Mouse (Mus musculus) neural tube, embryonic 11.5 days (tissue): ENCODE data around the gene Slit3. TPM values are rescaled to one million over a fixed set of nuclear protein-coding genes. Genes with fewer than 3 reads are reported as not detected.
A peak's percentile ranks its signal among the peaks of the same experiment; 100 is the strongest.

ENCODE experiments used
- ATAC-seq: fragments of 200-750 bp; cut with Nextera tagmentation; 2 replicates; pipeline ENCODE4 v1.8.0; 2017; ENCODE audit warnings: moderate number of reproducible peaks, mild to moderate bottlenecking, moderate TSS enrichment, moderate library complexity; ENCODE audit not compliant: insufficient read depth, low FRiP score, low TSS enrichment
- DNase-seq: peaks from one replicate; pipeline ENCODE4 v3.0.0-alpha.2; 2015; ENCODE audit warnings: low spot score
- H3K27ac ChIP-seq: fragments of 300-500 bp; sonication (generic); 2 replicates; pipeline ENCODE4 v1.5.1; 2014; ENCODE audit warnings: low read depth, mild to moderate bottlenecking, low read length
- H3K27me3 ChIP-seq: fragments of 300-500 bp; sonication (generic); 2 replicates; pipeline ENCODE4 v1.6.1; 2014; ENCODE audit warnings: mild to moderate bottlenecking, low read length, mixed read lengths; ENCODE audit not compliant: control insufficient read depth, insufficient read depth
- H3K36me3 ChIP-seq: fragments of 300-500 bp; sonication (generic); 2 replicates; pipeline ENCODE4 v1.6.1; 2014; ENCODE audit warnings: mild to moderate bottlenecking, low read length, moderate library complexity, mixed read lengths; ENCODE audit not compliant: control insufficient read depth, insufficient read depth
- H3K4me1 ChIP-seq: fragments of 300-500 bp; sonication (generic); 2 replicates; pipeline ENCODE4 v1.6.1; 2014; ENCODE audit warnings: low read length, mixed read lengths; ENCODE audit not compliant: control insufficient read depth, insufficient read depth
- H3K4me2 ChIP-seq: fragments of 300-500 bp; sonication (generic); 2 replicates; pipeline ENCODE4 v1.6.1; 2014; ENCODE audit warnings: low read depth, mild to moderate bottlenecking, moderate library complexity
- H3K4me3 ChIP-seq: fragments of 300-500 bp; sonication (generic); 2 replicates; pipeline ENCODE4 v1.5.1; 2014; ENCODE audit warnings: low read depth, low read length
- H3K9ac ChIP-seq: fragments of 300-500 bp; sonication (generic); 2 replicates; pipeline ENCODE4 v1.6.1; 2014; ENCODE audit warnings: mild to moderate bottlenecking, low read length
- H3K9me3 ChIP-seq: fragments of 300-500 bp; sonication (generic); 2 replicates; pipeline ENCODE4 v1.6.1; 2016; ENCODE audit warnings: low read length; ENCODE audit not compliant: control insufficient read depth
- WGBS: fragments of 180-500 bp; shearing (Covaris S2); extraction: QIAGEN DNeasy Blood & Tissue Kit; methylation state at CpG from one replicate; pipeline ENCODE4 v1.1.7; 2014; 5-methylcytosine and 5-hydroxymethylcytosine counted together
- polyA plus RNA-seq: library from polyadenylated mRNA; unstranded; fragments of >200 nt; fragmentation: Nextera tagmentation; extraction: Ambion mirVana; gene quantifications from 2 replicates; pipeline ENCODE4 v1.2.1, GENCODE M21; 2014

Gene Slit3
- polyA plus RNA-seq, 1 experiment from 2014 or later, result 41.3 TPM

GRCm38 (mm10) chr11:35470853-35471252 is 349.8 kb downstream of the Slit3 start:
- ATAC-seq (no peak), DNase-seq (no peak)
- H3K4me1 ChIP-seq, result no peaks in the 10 kb centered on the region
- no peaks in the 10 kb centered on the region for H3K9me3 ChIP-seq
- H3K36me3 ChIP-seq, result no peaks in the 10 kb centered on the region
- WGBS, result 79% methylated on average over 5 of the region's 5 CpGs
- no peak overlapping the region for H3K27ac ChIP-seq
- H3K9ac ChIP-seq, result no peak overlapping the region
- H3K27me3 ChIP-seq, result no peaks in the 10 kb centered on the region
- H3K4me2 ChIP-seq, result no peak overlapping the region
- H3K4me3 ChIP-seq, result no peak overlapping the region

- Histone ChIP-seq H3K9ac (no peak overlapping the region), H3K27ac (no peak overlapping the region), H3K4me2 (no peak overlapping the region), H3K4me1 (no peaks in the 10 kb centered on the region; the same call in 1 of the 2 replicates), H3K4me3 (no peak overlapping the region), H3K36me3 (no peaks in the 10 kb centered on the region), H3K9me3 (no peaks in the 10 kb centered on the region), H3K27me3 (no peaks in the 10 kb centered on the region)
- 69% methylated on average over 11 of the region's 11 CpGs for WGBS
- DNase-seq (no peak), ATAC-seq (no peak)
Measured at GRCm38 (mm10) chr11:35472842-35473616, 352.0 kb downstream of the Slit3 start.

DNA sequence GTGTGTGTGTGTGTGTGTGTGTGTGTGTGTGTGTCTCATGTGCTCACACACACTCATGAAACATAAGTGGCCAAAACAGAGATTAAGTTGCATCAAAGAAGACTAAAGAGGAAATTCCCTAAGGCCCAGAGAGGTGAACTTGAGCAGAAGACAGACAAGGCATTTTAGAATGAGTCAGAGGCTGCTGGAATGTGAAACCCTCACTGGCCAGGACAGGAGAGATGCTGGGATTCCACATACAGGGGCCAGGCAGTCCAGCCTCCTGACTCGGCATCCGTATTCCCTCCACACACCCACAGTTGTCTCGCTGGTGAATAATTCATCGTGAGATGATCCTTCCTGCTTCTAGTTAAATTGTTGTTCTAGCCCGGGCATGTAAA is 352.6 kb downstream of the Slit3 start:
- Histone ChIP-seq H3K9ac (no peak overlapping the region), H3K4me3 (no peak overlapping the region), H3K36me3 (no peaks in the 10 kb centered on the region), H3K4me2 (no peak overlapping the region), H3K27ac (no peak overlapping the region), H3K9me3 (no peaks in the 10 kb centered on the region), H3K27me3 (no peaks in the 10 kb centered on the region), H3K4me1 (no peaks in the 10 kb centered on the region; the same call in 1 of the 2 replicates)
- no peak for ATAC-seq
- no peak for DNase-seq
- WGBS, result 72% methylated on average over 5 of the region's 5 CpGs

DNA sequence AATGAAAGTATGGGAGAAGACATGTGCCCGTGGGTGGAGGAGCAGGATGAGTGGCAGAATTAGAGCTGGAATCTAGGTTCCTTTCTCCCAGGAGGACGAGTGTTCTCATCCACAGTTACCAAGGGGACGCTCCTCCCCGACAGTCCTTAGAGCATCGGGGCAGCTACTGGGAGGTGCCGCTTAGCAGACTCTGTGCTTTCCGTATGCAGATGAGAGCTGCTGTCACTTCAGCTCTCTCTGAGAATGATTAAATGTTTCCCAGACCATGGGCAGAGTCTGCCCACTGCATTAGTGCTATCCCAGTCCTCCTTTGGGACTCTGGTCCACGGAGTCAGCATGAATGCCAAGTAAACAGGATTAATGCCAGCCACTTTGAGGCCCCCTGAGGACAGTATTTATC is 359.1 kb downstream of the Slit3 start:
- H3K9me3 ChIP-seq, result no peaks in the 10 kb centered on the region

DNA sequence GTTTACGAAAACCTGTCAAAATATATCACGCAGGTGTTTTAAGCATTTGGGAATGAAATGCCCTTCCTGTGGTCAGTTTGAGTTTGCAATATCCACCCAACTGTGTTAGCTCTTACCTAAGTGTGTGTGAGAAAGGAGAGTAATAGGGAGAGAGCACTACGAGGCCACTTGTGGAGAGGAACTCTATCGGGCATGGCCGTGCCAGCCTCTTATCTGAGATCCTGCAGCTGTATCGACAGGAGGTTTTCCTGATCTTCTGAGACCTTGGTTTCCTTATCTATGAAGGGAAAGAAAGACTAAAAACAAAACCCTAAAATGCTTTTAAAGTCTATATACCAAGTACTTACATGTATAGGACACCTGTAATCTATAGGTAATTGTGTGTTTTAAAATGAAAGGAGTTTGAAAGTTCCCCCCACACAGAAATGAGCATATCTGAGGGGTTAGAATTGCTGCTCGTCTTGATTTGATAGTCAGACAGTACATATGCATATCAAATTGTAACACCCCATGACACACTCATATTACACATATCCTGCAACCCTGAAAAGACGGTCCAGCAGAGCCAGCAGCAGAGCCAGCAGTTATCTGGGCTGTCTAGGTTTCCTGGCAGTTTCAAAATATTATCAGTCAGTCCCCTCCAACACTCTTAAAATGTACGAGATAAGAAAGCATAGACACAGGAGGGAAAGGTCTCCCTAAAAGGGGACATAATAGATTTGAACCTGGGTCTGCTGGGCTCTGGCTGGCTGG is 360.8 kb downstream of the Slit3 start:
- Histone ChIP-seq H3K9ac (no peak overlapping the region), H3K36me3 (no peaks in the 10 kb centered on the region), H3K9me3 (no peaks in the 10 kb centered on the region), H3K27me3 (no peaks in the 10 kb centered on the region; the same call in 1 of the 2 replicates), H3K4me3 (no peak overlapping the region), H3K4me1 (peaks cover 10% of the 10 kb centered on the region), H3K4me2 (no peak overlapping the region), H3K27ac (no peak overlapping the region)
- 92% methylated on average over 9 of the region's 9 CpGs for WGBS
- ATAC-seq (no peak), DNase-seq (no peak)

More for the DNA sequence above, 359.1 kb downstream of the Slit3 start:
- no peak overlapping the region for H3K4me2 ChIP-seq
- no peaks in the 10 kb centered on the region for H3K36me3 ChIP-seq
- 0 out of 2 replicates have a peak, but pooled peaks have one; percentile 53 for ATAC-seq
- H3K27me3 ChIP-seq, result no peaks in the 10 kb centered on the region; the same call in 1 of the 2 replicates
- no peak overlapping the region for H3K27ac ChIP-seq
- no peak overlapping the region for H3K9ac ChIP-seq
- H3K4me3 ChIP-seq, result no peak overlapping the region
- H3K4me1 ChIP-seq, result peaks cover 6% of the 10 kb centered on the region
- peak; percentile 50 for DNase-seq
- 44% methylated on average over 8 of the region's 8 CpGs for WGBS

GRCm38 (mm10) chr11:35487966-35488365 is 366.9 kb downstream of the Slit3 start:
- DNase-seq (no peak), ATAC-seq (no peak)
- Histone ChIP-seq H3K9ac (no peak overlapping the region), H3K4me1 (peaks cover 4% of the 10 kb centered on the region; the same call in 1 of the 2 replicates), H3K4me3 (no peak overlapping the region), H3K27me3 (no peaks in the 10 kb centered on the region), H3K4me2 (no peak overlapping the region), H3K9me3 (no peaks in the 10 kb centered on the region), H3K36me3 (no peaks in the 10 kb centered on the region), H3K27ac (no peak overlapping the region)
- 73% methylated on average over 5 of the region's 5 CpGs for WGBS

- Histone ChIP-seq H3K9ac (no peak overlapping the region), H3K4me1 (no peaks in the 10 kb centered on the region), H3K27ac (no peak overlapping the region), H3K36me3 (no peaks in the 10 kb centered on the region), H3K27me3 (no peaks in the 10 kb centered on the region), H3K4me3 (no peak overlapping the region), H3K4me2 (no peak overlapping the region), H3K9me3 (no peaks in the 10 kb centered on the region)
- ATAC-seq (no peak), DNase-seq (no peak)
- 70% methylated on average over 5 of the region's 5 CpGs for WGBS
Measured at GRCm38 (mm10) chr11:35491701-35492100, 370.7 kb downstream of the Slit3 start.

GRCm38 (mm10) chr11:35496874-35497273 is 375.9 kb downstream of the Slit3 start:
- H3K27ac ChIP-seq, result no peak overlapping the region
- no peak overlapping the region for H3K4me2 ChIP-seq
- H3K9me3 ChIP-seq, result no peaks in the 10 kb centered on the region
- H3K27me3 ChIP-seq, result no peaks in the 10 kb centered on the region
- no peak for DNase-seq
- no peaks in the 10 kb centered on the region for H3K36me3 ChIP-seq
- no peak overlapping the region for H3K9ac ChIP-seq
- no peak overlapping the region for H3K4me3 ChIP-seq
- no peak for ATAC-seq
- 84% methylated on average over 10 of the region's 10 CpGs for WGBS
- H3K4me1 ChIP-seq, result no peaks in the 10 kb centered on the region; the same call in 1 of the 2 replicates
